Mouse (Mus musculus): ENCODE results near the gene Xlr5a. TPM values are rescaled to one million over a fixed set of nuclear protein-coding genes. Genes with fewer than 3 reads are reported as not detected.
"Not testable (repeated sequence)": the region's sequence is repeated elsewhere in the genome, so short reads cannot be mapped to it uniquely, and the experiment has no call there.

Gene Xlr5a
- total RNA-seq, 2 experiments from 2014 or later: not detected

DNA sequence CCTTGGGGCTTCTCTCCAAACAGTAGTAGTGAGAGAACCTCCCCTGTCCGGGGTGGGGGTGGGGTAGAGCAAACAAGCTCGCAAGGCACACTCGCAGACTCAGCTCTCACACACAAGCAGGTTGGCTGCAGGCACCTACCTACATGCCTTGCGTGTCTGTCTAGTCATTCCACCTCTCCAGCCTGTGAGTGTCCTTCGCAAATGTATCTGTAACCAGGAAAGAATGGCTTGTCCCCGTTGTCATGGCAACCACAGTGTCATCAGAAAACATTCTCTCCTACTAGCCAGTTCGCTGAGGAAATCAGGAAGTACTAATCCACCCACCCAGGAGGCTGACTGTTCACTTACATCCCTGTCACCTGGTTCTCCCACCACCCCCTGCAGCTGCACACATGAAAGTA lies 149.6 kb downstream of the Xlr5a start:
- DNase-seq: not testable (repeated sequence)

DNA sequence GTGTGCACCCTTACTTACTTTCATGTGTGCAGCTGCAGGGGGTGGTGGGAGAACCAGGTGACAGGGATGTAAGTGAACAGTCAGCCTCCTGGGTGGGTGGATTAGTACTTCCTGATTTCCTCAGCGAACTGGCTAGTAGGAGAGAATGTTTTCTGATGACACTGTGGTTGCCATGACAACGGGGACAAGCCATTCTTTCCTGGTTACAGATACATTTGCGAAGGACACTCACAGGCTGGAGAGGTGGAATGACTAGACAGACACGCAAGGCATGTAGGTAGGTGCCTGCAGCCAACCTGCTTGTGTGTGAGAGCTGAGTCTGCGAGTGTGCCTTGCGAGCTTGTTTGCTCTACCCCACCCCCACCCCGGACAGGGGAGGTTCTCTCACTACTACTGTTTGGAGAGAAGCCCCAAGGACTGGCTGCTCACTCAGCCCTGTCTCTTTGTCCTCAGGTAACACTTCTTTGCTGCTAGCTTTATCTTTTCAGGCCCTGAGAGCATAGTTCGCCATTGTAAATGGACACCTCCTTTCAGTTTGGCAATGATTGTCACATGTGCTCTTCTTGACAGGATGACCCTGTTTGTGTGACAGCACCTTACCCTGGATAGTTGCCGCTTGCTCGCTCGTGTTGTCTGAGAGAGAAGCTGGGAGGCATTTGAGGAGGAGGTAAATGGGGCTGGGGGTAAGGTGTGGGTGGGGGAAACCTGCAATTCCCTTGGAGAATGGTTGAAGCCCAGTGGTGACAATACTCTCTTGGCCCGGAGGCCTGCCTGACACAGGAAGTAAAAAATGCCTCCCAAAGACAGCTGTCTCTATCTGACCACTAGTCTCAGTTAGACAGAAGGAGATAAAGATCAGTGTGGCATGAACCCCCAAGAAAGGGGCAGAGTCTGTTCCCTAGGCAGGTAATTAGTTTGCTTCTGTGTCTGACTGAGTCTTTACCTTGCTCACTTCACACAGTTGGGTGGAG lies 169.6 kb downstream of the Xlr5a start:
- not testable (repeated sequence) for DNase-seq

DNA sequence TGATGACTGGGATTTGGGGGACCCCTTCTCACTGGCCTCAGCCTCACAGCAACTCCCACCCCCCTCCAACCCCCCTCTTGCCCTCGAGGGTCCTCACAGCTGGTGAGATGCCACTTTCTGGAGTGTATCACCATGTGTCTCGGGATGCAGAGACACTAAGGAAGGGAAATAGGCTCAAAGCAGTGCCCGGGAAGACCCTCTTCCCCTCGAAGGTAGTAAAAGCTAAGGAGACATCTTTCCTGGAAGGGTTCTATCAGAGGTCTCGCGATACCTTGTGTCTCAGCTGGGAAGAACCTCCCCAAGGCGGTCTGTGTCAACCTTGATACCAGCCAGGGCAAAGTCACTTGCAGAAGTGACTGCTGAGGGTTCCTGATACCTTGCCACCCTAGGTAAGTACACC lies 176.0 kb downstream of the Xlr5a start, which contains the start of gene Gm14685:
Gene Gm14685, plus strand, starts transcription at position 301 of the 400 bp plus-strand sequence.
- not testable (repeated sequence) for DNase-seq

DNA sequence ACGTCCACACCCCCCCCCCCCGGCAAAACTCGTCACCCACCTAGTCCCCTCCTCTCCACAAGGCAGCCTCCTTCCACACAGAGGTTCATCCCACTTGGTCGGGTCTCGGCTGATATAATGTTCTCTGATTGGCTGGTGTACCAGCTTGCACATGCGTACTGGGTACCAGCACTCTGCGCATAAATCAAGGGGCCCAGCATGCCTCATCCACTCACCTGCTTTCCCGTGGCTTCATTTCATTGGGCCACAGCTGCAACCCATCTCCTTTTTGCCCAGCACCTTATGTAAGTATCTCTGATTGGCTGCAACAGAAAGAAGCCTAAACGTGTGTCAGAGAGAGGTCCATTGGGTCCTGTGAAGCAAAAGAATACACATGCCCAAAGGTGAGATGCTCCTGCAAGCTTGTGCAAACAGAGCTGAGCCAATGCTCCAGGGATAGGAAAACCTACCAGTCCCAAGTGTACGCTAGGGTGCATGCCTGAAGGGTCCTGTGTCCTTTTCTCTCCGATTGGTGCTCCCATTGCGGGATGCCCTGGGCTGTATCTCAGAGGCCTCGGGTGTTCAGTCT lies 195.8 kb downstream of the Xlr5a start, which contains the start of gene Xlr3a:
Gene Xlr3a, minus strand, starts transcription at position 155 of the 568 bp plus-strand sequence.
- not testable (repeated sequence) for DNase-seq

DNA sequence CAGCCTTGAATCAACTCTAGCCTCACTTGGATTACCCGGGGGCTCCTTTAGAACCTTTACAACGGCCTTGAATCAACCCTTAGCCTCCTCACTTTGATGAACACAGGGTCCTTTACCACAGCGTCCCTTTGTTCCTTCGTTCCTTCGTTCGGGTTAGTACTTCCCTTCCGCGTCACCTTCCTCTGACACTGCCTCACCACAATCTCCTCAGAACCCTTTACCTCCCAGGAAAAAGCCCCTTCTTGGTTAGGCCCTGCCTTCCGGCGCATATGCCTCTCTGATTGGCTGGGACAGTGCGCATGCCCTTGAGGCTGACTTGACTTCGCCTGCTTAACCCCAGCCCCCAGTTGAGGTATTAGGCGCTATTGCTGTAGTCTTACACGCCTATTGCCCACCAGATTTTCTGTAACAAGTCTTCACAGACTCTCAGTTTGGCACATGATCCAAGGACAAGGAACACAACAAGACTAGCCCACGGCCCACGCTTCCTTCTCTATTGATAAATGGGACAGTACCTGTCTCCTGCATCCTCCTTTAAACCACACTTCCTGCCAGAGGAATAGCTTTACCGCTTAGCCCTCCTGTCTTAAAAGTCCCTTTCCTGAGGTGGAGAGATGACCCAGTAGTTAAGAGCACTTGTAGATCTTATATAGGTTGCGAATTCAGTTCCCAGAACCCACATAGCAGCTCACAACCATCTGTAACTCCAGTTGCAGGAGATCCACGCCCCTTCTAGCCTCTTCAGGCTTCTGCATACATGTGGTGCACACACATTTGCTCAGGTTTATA lies 210.3 kb downstream of the Xlr5a start, which contains the start of gene Xlr4a:
Gene Xlr4a, minus strand, starts transcription at position 212 of the 789 bp plus-strand sequence.
- not testable (repeated sequence) for DNase-seq

DNA sequence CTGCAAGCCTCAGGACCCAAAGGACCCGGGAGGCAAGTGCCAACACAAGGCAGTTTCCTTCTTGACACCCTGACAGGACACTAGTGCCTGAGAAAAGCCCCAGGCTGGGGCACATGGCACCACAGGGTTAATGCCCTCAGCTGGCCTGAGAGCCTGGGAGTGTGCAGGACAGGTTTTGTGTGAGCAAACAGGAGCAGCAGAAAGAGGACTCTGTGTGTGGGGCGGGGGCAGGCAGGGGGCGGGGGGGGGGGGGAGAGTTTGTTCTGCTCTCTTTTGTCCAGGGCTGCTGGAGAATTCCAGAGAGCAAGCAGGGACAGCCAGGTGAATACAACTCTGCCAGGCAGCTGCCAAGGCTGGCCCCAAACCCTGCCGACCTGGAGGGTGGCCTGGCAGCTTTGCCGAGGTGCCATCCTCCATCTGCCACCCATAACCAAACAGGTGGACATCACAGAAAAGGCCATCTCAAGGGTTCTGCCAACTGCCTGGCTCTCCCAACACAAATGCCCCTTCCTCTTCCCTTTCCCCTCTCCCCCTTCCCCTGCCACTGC lies 225.9 kb downstream of the Xlr5a start:
- DNase-seq: not testable (repeated sequence)

DNA sequence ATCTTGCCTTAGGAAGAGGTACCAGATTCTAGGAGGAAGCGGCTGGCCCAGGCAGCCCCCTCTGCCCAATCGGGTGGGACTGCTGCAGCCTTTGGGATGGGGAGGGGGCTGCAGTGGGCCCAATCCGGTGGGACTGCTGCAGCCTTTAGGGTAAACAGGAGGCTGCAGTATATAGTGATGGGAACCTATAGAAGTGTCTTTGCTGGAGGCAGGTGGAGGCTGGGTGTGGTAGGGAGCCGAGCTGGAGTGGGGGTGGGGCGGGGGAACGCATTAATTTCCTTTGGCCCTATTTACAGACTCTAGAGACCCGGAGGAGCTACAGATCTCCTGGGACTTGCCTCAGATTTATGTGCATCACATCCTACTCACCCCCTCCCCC lies 228.4 kb downstream of the Xlr5a start, which contains the start of gene Pnma3:
Gene Pnma3, plus strand, starts transcription at position 373 of the 379 bp plus-strand sequence.
- DNase-seq: no peak

DNA sequence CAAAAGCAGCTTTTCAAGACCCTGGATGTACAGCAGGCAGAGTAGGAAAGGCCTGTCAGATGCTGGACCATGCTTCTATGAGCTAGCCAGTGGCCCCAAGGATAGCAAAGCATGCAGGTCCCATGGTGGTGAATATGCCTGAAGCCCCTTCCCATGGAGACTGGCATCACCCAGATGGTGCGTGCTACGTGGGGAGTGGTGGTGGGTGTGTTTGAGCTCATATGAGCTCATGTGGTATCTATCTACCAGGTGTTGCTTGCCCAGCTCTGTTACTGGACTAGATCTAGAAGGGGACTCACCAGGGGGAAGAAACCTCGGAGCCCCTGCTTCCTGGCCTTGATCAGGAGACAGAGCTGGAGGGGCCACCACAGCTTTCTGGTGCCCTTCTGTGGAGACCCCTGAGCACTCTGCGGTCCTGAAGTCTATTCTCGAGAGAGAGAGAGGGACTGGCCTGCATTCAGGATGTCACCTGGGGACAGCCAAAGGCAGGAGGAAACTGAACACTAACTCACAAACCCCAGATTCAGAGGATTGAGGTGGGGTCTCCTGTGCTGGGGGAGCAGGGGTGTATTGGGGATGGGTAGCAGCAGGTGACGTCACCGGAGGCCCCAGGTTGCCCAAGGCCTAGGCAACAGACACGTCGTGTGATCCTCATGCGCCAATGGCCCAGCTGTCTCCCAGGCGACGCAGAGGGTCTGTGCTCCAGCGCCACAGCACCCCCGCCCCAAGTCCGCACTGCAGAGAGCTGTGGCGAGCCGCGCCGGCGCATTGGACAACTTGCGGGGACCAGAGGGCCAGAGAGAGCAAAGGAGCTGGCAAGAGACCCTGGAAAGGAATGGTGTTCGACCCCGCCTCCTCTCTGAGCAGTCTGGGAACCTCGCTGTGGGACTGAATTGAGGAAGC lies 229.0 kb downstream of the Xlr5a start:
- no peak for DNase-seq

DNA sequence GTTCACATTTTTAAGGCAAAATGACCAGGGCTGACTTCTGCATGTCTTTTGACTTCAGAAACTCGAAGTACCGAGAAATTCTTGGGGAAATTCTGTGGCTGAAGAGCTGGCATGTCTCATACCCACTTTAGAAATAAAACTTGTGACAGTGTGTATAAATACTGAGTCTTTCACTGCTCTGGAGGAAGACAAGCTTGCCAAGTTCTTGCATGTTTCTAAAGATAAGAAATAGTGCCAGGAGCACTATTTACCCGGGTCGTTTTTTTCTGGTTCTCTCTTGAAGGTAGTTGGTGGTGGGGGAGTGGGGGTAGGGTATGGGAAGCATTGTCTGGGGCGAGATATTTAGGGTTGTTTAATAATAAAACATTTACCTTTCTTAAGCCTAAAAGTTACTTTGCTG lies 230.5 kb downstream of the Xlr5a start:
- no peak for DNase-seq

DNA sequence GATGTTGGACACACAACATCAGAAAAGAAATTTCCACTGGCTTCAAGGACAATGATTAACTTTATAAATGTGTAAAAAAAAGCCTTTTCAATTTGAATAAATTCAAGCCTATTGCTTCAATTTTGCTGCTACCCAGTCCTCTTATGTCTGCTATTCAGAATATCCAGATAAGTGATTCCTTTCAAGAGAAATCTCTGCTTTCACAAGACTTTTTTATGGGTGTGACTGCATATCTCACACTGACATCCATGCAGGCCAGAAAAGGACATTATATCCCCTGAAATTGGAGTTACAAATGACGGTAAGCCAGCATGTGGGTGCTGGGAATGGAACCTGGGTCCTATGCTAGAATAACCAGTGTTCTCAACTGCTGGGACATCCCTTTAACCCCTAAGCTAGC lies 231.2 kb downstream of the Xlr5a start:
- DNase-seq: no peak

Other genes with a start within 250 kb of the Xlr5a start
- gene Pnma3, start 228.2 kb downstream of the Xlr5a start, total RNA-seq (2021): not detected
- 1 to 10 TPM in 1 of 2 experiments, under 1 TPM in 1; 0.45 to 1.9 TPM for gene Xlr4a, start 210.5 kb downstream of the Xlr5a start, total RNA-seq (2021)
- under 1 TPM; 0.47 to 0.62 TPM for gene Xlr3a, start 195.9 kb downstream of the Xlr5a start, total RNA-seq (2021)
- not detected for gene Gm14685, start 175.9 kb downstream of the Xlr5a start, total RNA-seq (2021)
- not detected for gene Xlr5b, start 144.2 kb downstream of the Xlr5a start, total RNA-seq (2021)
- gene DXBay18, start 143.5 kb downstream of the Xlr5a start, total RNA-seq (2021): not detected
- gene Spin2d, start 116.0 kb downstream of the Xlr5a start, total RNA-seq (2021): not detected
- 1 to 10 TPM in 1 of 2 experiments, under 1 TPM in 1; 0.75 to 1.2 TPM for gene Xlr3b, start 100.8 kb downstream of the Xlr5a start, total RNA-seq (2021)
- 1 to 10 TPM in 1 of 2 experiments, under 1 TPM in 1; 0.67 to 1.1 TPM for gene Xlr4b, start 78.6 kb downstream of the Xlr5a start, total RNA-seq (2021)
- 1 to 10 TPM; 6.6 to 7.2 TPM for gene F8a, start 64.7 kb downstream of the Xlr5a start, total RNA-seq (2021)
- gene Xlr4c, start 49.8 kb downstream of the Xlr5a start, total RNA-seq (2021): not detected
- gene Xlr3c, start 27.6 kb downstream of the Xlr5a start, total RNA-seq (2021): not detected
- gene Xlr5c, start within 50 bp of the Xlr5a start, total RNA-seq (2021): not detected
- gene Gm45015, start 43.9 kb upstream of the Xlr5a start, total RNA-seq (2021): not detected
- 1 to 10 TPM; 5.6 to 6.6 TPM for gene Zfp275, start 49.6 kb upstream of the Xlr5a start, total RNA-seq (2021)
- gene Gm18336, start 105.8 kb upstream of the Xlr5a start, total RNA-seq (2021): not detected
- not detected for gene Zfp92, start 118.1 kb upstream of the Xlr5a start, total RNA-seq (2021)
- gene Trex2, start 142.4 kb upstream of the Xlr5a start, total RNA-seq (2021): not detected
- gene Haus7, start 166.1 kb upstream of the Xlr5a start, total RNA-seq (2021): 1 to 10 TPM; 6.2 to 9.1 TPM
- 100 to 1,000 TPM; 174 to 186 TPM for gene Bgn, start 190.6 kb upstream of the Xlr5a start, total RNA-seq (2021)
- under 1 TPM; 0.17 to 0.28 TPM for gene Atp2b3, start 210.1 kb upstream of the Xlr5a start, total RNA-seq (2021)

All from heart, adult 18-20 months (tissue).